Mouse (Mus musculus) ES-E14 (cell line): ENCODE measurements around the gene Olfr64.

ENCODE experiments used
- CHD2 ChIP-seq: IDR thresholded peaks from 2 replicates; pipeline ENCODE4 v1.6.1; 2014; ENCODE audit warnings: mild to moderate bottlenecking, low read depth, low read length, inconsistent platforms
- HCFC1 ChIP-seq: IDR thresholded peaks from 2 replicates; pipeline ENCODE4 v1.6.1; 2012; ENCODE audit warnings: low read length, inconsistent platforms, borderline replicate concordance; ENCODE audit not compliant: insufficient read depth
- MAFK ChIP-seq: IDR thresholded peaks from 2 replicates; pipeline ENCODE4 v1.6.1; 2014; ENCODE audit warnings: mild to moderate bottlenecking, low read depth, low read length, inconsistent platforms; ENCODE audit not compliant: insufficient read depth
- ZC3H11A ChIP-seq: IDR thresholded peaks from 2 replicates; pipeline ENCODE4 v1.6.1; 2012; ENCODE audit warnings: low read depth, mild to moderate bottlenecking, inconsistent platforms, low read length, borderline replicate concordance
- ZNF384 ChIP-seq: IDR thresholded peaks from 2 replicates; pipeline ENCODE4 v1.6.1; 2012; ENCODE audit warnings: low read depth, low read length, inconsistent platforms

DNA sequence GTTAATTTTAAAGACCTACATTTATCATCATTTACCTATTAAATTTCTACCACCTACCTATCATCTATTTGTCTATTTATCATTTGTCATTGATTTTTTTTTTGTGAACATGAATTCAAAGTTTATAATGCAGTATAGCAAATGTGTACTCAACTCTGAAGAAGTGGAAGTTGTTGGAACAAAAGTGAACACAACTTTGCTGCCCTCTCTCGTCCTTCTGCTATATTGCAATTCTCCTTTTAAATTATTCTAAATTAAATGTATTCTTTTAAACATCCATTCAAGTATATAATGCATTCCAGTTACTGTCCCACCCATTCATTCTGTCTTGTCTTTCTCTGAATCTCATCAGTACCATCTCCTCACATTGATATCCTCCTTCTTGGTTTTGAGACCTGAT, 21.2 kb downstream of the Olfr64 start:
- no peak for TF ChIP-seq MAFK
- TF ChIP-seq CHD2, result no peak
- no peak for TF ChIP-seq ZNF384
- TF ChIP-seq HCFC1, result no peak
- no peak for TF ChIP-seq ZC3H11A
